Mouse (Mus musculus): Measurements from ENCODE around the gene Isoc2a. TPM values are rescaled to one million over a fixed set of nuclear protein-coding genes. Genes with fewer than 3 reads are reported as not detected.

The Isoc2a gene
- 0.59 and 1.1 TPM in 2 replicates for polyA plus RNA-seq (2014; fragmentation: Nextera tagmentation; extraction: Ambion mirVana)

DNA sequence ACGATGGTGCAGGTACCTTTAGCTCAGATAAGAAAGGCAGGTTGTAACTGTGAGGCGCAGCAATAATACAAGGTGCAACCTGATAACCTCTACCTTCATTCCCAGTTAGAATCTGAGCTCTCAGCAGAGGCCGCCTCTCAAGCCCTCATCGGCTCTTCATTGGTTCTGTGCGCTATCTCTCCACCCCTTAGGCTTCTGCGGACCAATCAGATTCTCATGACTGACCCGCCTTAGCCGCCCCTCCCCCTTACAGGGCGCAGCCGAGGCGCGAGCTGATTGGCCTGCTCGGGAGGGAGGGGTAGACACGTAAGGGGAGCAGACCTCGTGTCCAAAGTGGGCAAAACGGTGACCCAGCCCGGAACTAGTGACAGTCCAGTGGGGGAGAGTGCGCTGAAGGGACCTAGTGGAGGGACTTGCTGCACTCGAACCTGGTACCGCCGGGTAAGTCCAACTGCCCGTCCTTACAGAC, at the start of gene Isoc2a:
Gene Isoc2a, plus strand, starts transcription at position 401 of the 469 bp plus-strand sequence.
- no peaks in the 10 kb centered on the region for H3K9me3 ChIP-seq (replicated peaks; ENCODE audit: control insufficient read depth, low read length)
- H3K27ac ChIP-seq (ENCODE audit: low read depth, low read length) = no peak within 1 kb of the TSS
- ATAC-seq (replicated peaks; ENCODE audit: insufficient number of reproducible peaks, low FRiP score, low TSS enrichment) = peak; percentile 99
- peak within 1 kb of the TSS; percentile 92 for H3K4me2 ChIP-seq
- under 1% methylated on average over 22 of the region's 22 CpGs for WGBS (ENCODE audit: insufficient replicate concordance)
- peak within 1 kb of the TSS; percentile 56 for H3K4me3 ChIP-seq (ENCODE audit: low read depth, low read length)
- H3K4me1 ChIP-seq (ENCODE audit: control insufficient read depth, insufficient read depth, low read length) = peaks cover 11% of the 10 kb centered on the region
- H3K27me3 ChIP-seq (ENCODE audit: control insufficient read depth, insufficient read depth, low read length) = no peaks in the 10 kb centered on the region
- peak within 1 kb of the TSS; percentile 75 for H3K9ac ChIP-seq (ENCODE audit: low read depth, low read length)
- no peaks in the 10 kb centered on the region for H3K36me3 ChIP-seq (ENCODE audit: control insufficient read depth, insufficient read depth, low read length)

DNA sequence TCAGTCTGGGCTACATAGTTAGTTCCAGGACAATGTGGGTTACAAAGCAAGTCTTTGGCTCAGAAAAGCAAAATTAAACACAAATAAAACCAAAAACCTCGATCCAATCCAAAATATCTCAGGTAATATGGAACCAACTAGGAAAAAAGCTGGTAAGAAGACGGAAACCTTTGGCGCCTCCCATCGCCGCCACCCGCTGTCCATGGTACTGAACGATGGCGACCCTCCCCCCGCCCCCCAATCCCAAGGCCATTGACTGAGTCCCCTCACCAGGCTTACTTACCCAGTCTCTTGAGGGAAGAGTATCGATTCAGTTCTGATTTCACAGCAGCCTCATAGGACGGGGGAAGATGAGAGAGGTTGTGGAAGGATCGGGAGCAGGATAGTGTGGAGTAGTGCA, 46.5 kb upstream of the Isoc2a start:
- H3K4me2 ChIP-seq = no peak overlapping the region
- H3K27me3 ChIP-seq (ENCODE audit: control insufficient read depth, insufficient read depth, low read length) = peaks cover 47% of the 10 kb centered on the region
- H3K4me1 ChIP-seq (ENCODE audit: control insufficient read depth, insufficient read depth, low read length) = no peaks in the 10 kb centered on the region
- H3K9me3 ChIP-seq (replicated peaks; ENCODE audit: control insufficient read depth, low read length) = no peaks in the 10 kb centered on the region
- no peak overlapping the region for H3K27ac ChIP-seq (ENCODE audit: low read depth, low read length)
- H3K36me3 ChIP-seq (ENCODE audit: control insufficient read depth, insufficient read depth, low read length) = no peaks in the 10 kb centered on the region
- H3K9ac ChIP-seq (ENCODE audit: low read depth, low read length) = no peak overlapping the region
- no peak overlapping the region for H3K4me3 ChIP-seq (ENCODE audit: low read depth, low read length)
- no peak for ATAC-seq (replicated peaks; ENCODE audit: insufficient number of reproducible peaks, low FRiP score, low TSS enrichment)
- WGBS (ENCODE audit: insufficient replicate concordance) = 5% methylated on average over 12 of the region's 12 CpGs

DNA sequence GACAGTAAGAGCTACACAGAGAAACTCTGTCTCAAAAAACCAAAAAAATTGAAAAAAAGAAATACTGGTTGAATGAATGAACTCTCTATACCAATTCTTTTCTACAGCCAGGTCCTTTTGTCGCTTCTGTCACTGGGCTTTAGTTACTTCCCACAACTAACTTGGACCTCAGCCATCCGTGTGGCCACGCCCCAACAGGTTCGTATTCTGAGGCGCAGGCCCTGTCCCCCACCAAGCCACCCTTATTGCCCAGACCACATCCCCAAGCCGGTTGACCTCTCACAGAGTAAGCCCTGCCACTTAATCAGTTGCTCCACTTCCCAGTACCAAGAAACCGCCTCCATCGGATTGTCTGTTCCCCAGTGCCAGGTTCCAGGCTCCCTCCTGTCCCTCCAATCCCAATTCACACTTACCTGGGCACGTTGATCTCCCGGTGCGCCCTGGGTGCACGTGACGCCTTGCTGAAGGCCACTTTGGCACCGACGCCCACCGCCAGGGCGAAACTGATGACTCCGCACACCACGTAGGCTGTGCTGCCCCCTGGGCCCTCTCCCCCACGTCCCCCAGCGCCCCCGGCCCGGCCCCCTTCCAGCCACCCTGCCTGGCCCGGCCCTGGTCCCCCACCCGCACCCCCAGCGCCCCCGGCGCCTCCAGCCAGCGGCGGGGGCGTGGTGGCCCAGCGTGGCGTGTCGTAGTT, 41.2 kb upstream of the Isoc2a start:
- H3K4me3 ChIP-seq (ENCODE audit: low read depth, low read length) = peak overlapping the region; percentile 54
- H3K27me3 ChIP-seq (ENCODE audit: control insufficient read depth, insufficient read depth, low read length) = peaks cover 66% of the 10 kb centered on the region
- no peaks in the 10 kb centered on the region for H3K9me3 ChIP-seq (replicated peaks; ENCODE audit: control insufficient read depth, low read length)
- peak overlapping the region; percentile 89 for H3K4me2 ChIP-seq
- H3K36me3 ChIP-seq (ENCODE audit: control insufficient read depth, insufficient read depth, low read length) = no peaks in the 10 kb centered on the region
- no peak overlapping the region for H3K27ac ChIP-seq (ENCODE audit: low read depth, low read length)
- H3K9ac ChIP-seq (ENCODE audit: low read depth, low read length) = no peak overlapping the region
- 7% methylated on average over 34 of the region's 34 CpGs for WGBS (ENCODE audit: insufficient replicate concordance)
- H3K4me1 ChIP-seq (ENCODE audit: control insufficient read depth, insufficient read depth, low read length) = peaks cover 7% of the 10 kb centered on the region; the same call in 1 of the 2 replicates
- ATAC-seq (replicated peaks; ENCODE audit: insufficient number of reproducible peaks, low FRiP score, low TSS enrichment) = peak; percentile 28; the same call in 1 of the 2 replicates

DNA sequence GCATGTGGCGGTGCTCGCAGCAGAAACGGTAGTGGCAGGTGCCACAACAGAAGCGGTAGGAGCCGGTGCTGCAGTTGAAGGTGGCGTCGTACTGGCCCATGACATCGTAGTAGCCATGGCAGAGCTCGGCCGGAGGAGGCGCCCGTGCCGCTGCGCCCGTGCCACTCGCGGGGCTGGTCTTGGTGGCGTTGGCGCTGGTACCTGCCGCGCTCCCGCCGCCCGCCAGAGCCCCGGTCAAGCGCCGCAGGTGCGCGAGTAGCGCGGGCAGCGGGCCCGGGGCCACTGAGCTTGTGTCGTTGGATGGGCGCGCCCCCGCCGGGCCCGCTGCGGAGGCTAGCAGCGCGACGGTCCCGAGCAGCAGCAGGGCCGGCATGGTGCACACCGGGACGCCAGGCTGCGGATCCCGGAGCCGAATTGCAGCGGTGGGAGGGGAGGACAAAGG, 40.6 kb upstream of the Isoc2a start:
- Histone ChIP-seq H3K4me3 (ENCODE audit: low read depth, low read length) (peak overlapping the region; percentile 54), H3K9ac (ENCODE audit: low read depth, low read length) (peak overlapping the region; percentile 54; the same call in 1 of the 2 replicates), H3K36me3 (ENCODE audit: control insufficient read depth, insufficient read depth, low read length) (no peaks in the 10 kb centered on the region), H3K4me2 (peak overlapping the region; percentile 89), H3K9me3 (replicated peaks; ENCODE audit: control insufficient read depth, low read length) (no peaks in the 10 kb centered on the region), H3K27ac (ENCODE audit: low read depth, low read length) (no peak overlapping the region), H3K27me3 (ENCODE audit: control insufficient read depth, insufficient read depth, low read length) (peaks cover 61% of the 10 kb centered on the region), H3K4me1 (ENCODE audit: control insufficient read depth, insufficient read depth, low read length) (peaks cover 7% of the 10 kb centered on the region; the same call in 1 of the 2 replicates)
- ATAC-seq (replicated peaks; ENCODE audit: insufficient number of reproducible peaks, low FRiP score, low TSS enrichment) = peak; percentile 57
- under 1% methylated on average over 49 of the region's 51 CpGs for WGBS (ENCODE audit: insufficient replicate concordance)

DNA sequence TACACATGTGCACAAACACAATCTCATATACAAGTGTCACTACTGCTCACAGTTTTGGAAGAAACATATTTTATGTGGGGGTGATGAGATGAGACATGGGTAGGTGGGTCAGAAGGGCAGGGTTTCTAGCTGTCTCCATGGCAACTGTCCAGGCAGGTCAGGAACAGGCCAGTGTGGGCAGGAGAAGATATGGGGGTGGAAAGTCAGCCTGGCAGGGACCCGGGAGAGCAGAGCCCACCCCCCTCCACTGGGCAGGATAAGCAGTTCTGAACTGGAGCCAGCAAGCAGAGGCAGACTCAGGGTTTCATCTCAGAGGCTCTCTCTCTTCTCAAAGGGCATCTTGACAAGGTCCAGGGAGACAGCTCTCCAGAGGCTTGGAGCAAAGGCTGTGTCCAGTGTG, 39.3 kb upstream of the Isoc2a start:
- Histone ChIP-seq H3K4me1 (ENCODE audit: control insufficient read depth, insufficient read depth, low read length) (peaks cover 7% of the 10 kb centered on the region; the same call in 1 of the 2 replicates), H3K4me2 (no peak overlapping the region), H3K36me3 (ENCODE audit: control insufficient read depth, insufficient read depth, low read length) (no peaks in the 10 kb centered on the region), H3K27ac (ENCODE audit: low read depth, low read length) (no peak overlapping the region), H3K27me3 (ENCODE audit: control insufficient read depth, insufficient read depth, low read length) (peaks cover 66% of the 10 kb centered on the region), H3K9ac (ENCODE audit: low read depth, low read length) (no peak overlapping the region), H3K9me3 (replicated peaks; ENCODE audit: control insufficient read depth, low read length) (no peaks in the 10 kb centered on the region), H3K4me3 (ENCODE audit: low read depth, low read length) (no peak overlapping the region)
- whole genome bisulfite sequencing (ENCODE audit: insufficient replicate concordance) = 0% methylated on average over 1 of the region's 1 CpGs
- no peak for ATAC-seq (replicated peaks; ENCODE audit: insufficient number of reproducible peaks, low FRiP score, low TSS enrichment)

DNA sequence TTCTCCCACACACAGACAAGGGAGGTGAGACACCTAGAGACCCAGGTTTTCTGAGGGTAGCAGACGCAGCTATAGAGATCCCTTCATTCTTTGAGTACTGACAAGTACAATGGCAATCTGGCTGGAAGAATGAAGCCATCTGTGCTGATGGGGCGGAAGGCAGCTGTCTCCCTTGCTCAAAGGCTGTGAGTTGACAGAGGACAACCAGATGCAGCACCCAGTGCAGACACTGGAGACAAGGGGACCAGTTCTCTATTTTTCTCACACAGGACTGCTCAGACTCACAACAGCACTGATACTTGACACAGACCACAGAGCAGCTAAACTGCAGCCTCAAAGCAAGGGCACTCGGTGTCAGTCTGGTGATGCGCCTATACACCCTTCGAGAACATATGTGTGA, 34.9 kb upstream of the Isoc2a start:
- Histone ChIP-seq H3K27ac (ENCODE audit: low read depth, low read length) (no peak overlapping the region), H3K27me3 (ENCODE audit: control insufficient read depth, insufficient read depth, low read length) (peaks cover 63% of the 10 kb centered on the region), H3K9ac (ENCODE audit: low read depth, low read length) (no peak overlapping the region), H3K4me2 (no peak overlapping the region), H3K36me3 (ENCODE audit: control insufficient read depth, insufficient read depth, low read length) (no peaks in the 10 kb centered on the region), H3K9me3 (replicated peaks; ENCODE audit: control insufficient read depth, low read length) (no peaks in the 10 kb centered on the region), H3K4me3 (ENCODE audit: low read depth, low read length) (no peak overlapping the region), H3K4me1 (ENCODE audit: control insufficient read depth, insufficient read depth, low read length) (peaks cover 9% of the 10 kb centered on the region)
- no peak for ATAC-seq (replicated peaks; ENCODE audit: insufficient number of reproducible peaks, low FRiP score, low TSS enrichment)
- 47% methylated on average over 5 of the region's 5 CpGs for WGBS (ENCODE audit: insufficient replicate concordance)

DNA sequence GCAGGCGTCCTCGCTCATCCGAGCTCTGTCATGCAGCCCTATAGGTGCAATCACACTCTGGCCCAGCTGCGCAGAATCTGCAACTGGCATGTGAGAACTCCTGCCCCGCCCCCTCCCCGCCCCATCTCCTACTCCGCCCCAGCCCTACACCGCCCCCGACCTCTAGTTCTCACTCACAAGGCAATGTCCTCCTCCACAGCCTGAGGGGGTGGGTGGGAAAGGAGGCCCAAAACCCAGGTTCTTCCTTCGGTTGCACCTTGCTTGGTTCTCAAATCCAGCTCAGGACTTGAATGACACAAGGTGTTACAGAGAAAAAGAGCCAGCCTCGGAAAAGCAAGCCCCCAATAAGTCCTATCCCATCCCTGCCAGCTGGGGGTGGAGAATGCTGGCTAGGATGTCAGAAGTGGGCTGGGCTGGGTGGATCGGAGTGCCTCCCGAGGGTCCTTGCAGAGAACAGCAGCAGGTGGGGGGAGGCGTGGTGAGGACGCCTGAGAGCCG, 34.3 kb upstream of the Isoc2a start:
- Histone ChIP-seq H3K4me3 (ENCODE audit: low read depth, low read length) (peak overlapping the region; percentile 11), H3K36me3 (ENCODE audit: control insufficient read depth, insufficient read depth, low read length) (no peaks in the 10 kb centered on the region), H3K9me3 (replicated peaks; ENCODE audit: control insufficient read depth, low read length) (0 out of 2 replicates have a peak, but pooled peaks cover 3% of the 10 kb centered on the region), H3K9ac (ENCODE audit: low read depth, low read length) (no peak overlapping the region), H3K4me2 (peak overlapping the region; percentile 36), H3K4me1 (ENCODE audit: control insufficient read depth, insufficient read depth, low read length) (peaks cover 9% of the 10 kb centered on the region), H3K27me3 (ENCODE audit: control insufficient read depth, insufficient read depth, low read length) (peaks cover 58% of the 10 kb centered on the region), H3K27ac (ENCODE audit: low read depth, low read length) (no peak overlapping the region)
- 4% methylated on average over 16 of the region's 16 CpGs for WGBS (ENCODE audit: insufficient replicate concordance)
- ATAC-seq (replicated peaks; ENCODE audit: insufficient number of reproducible peaks, low FRiP score, low TSS enrichment) = peak; percentile 64

DNA sequence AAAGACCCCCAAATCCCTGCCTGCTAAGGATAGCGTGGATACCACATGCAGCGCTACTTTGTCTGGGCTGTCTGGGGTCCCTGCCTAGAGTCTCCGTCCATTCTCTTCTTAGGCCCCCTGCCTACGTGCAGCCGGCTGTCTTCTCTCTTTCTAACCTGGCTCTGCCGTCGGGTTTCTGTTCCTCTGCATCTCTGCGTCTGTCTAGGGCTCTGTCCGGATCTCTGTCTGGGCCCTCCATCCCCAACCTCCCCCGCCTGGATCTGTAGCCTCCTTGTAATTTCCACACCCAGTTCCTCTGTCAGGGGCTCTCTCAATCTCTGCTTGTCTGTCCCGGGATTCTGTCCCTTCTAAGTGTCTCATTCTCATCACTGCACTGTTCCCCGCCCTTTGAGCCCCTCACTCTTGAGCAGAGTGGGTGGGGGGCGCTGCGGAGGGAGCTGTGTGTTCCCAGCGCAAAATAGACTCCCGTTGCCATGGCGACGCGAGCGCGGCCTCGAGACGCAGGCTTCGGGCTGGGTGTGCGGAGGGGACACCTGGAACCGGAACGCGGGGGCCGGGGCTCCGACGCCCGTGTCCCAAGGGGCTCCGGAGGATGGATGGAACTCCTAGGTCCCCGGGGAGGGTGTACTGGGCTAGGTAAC, 33.2 kb upstream of the Isoc2a start:
- under 1% methylated on average over 34 of the region's 34 CpGs for WGBS (ENCODE audit: insufficient replicate concordance)

More for the DNA sequence above, 33.2 kb upstream of the Isoc2a start:
- Histone ChIP-seq H3K4me1 (ENCODE audit: control insufficient read depth, insufficient read depth, low read length) (peaks cover 9% of the 10 kb centered on the region), H3K27me3 (ENCODE audit: control insufficient read depth, insufficient read depth, low read length) (peaks cover 52% of the 10 kb centered on the region), H3K9ac (ENCODE audit: low read depth, low read length) (no peak overlapping the region), H3K9me3 (replicated peaks; ENCODE audit: control insufficient read depth, low read length) (0 out of 2 replicates have a peak, but pooled peaks cover 3% of the 10 kb centered on the region), H3K4me2 (peak overlapping the region; percentile 63), H3K36me3 (ENCODE audit: control insufficient read depth, insufficient read depth, low read length) (no peaks in the 10 kb centered on the region), H3K27ac (ENCODE audit: low read depth, low read length) (no peak overlapping the region), H3K4me3 (ENCODE audit: low read depth, low read length) (peak overlapping the region; percentile 36)
- no peak for ATAC-seq (replicated peaks; ENCODE audit: insufficient number of reproducible peaks, low FRiP score, low TSS enrichment)

Data from heart, embryonic 11.5 days (tissue).